Mouse (Mus musculus) frontal cortex, postnatal 10 days (tissue): ENCODE data around the gene Maff.

Source experiments
- DNase-seq, 2 experiments: peaks; one replicate each; pipeline ENCODE4 v3.0.0; 2022; ENCODE audit warnings: low spot score in 2 of 2, mixed read lengths in 1 of 2

Gene Maff

GRCm38 (mm10) chr15:79346051-79346793 is at the start of gene Maff:
Gene Maff, plus strand, starts transcription at chr15:79346621.
- DNase-seq = no peak

GRCm38 (mm10) chr15:79298553-79298952 is 47.9 kb upstream of the Maff start:
- no peak for DNase-seq

DNA sequence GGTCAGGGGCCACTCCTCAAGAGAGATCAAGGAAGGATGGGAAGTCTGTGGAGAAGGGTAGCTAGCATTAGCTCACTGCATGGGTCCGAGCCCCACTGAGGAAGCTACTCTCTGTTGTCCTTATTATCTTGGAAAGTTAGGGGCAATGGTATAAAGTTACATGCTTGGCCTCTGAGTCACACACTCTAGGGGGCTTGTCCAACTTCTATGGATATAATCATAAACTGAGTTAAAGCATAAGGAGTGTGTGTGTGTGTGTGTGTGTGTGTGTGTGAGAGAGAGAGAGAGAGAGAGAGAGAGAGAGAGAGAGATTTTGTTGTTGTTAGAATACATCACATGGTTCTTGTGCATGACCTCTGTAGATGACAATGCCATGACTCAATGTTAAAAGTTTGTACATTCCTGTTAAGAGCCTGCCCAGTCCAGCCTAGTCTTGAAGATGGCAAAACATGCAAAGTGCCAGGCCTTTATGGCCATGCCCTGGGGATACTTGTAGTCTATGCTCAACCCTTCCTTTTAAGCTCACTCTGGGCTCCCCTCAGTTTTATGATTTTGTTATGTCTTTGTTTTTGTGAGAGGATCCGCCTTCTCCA is 46.8 kb upstream of the Maff start:
- DNase-seq = no peak

DNA sequence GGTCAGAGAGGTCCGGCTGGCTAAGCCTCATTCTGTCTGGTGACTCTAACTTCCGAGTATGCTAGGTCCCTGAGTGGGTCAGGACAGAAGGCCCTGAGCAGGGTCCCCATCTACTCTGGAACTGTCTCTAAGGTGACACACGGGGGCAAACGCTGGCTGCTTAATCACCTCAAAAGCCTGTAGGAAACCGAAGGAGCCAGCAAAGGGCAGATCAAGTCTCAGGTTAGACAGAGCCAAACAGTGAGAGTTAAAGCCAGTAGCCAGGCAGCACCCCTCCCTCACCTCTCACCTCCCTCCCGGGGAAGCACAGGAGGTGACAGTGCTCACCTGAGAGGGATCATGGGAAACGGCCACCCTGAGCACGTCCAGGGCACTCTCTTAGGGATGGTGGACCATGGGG is 42.7 kb upstream of the Maff start:
- DNase-seq = no peak

DNA sequence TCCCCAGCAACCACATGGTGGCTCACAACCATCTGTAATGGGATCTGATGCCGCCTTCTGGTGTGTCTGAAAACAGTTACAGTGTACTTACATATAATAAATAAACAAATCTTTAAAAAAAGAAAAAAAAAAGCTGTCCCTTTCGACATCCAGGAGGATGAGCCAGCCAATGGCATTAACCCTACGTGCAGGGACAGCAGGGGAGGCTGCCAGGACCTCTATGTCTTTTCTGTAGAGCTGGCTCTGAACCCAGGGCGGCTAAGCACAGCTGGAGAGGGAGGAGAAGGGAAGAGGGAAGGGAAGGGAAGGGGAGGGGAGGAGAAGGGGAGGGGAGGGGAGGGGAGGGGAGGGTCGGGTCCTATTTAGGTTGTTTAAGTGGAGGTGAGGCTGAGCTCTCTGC is 41.6 kb upstream of the Maff start:
- DNase-seq = no peak

- DNase-seq = no peak
Observed at GRCm38 (mm10) chr15:79306043-79306637, 40.3 kb upstream of the Maff start.

DNA sequence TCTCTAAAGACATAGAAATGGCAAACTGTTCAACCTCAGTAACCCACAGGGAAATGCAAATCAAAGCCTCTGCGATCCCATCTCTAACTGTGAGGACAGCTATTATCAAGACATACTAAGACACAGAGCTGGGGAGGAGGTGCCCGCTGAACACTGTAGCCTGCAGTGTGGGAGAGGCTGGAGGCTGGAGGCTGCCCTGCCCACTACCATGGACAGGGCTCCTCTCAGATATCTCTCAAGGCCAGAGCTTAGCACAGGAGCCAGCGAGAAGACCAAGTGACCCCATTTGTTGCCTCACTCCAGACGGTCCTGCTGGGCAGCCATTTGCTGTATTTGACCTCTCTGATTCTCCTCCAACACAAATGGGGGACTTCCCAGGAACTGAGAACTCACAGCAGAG is 38.6 kb upstream of the Maff start:
- DNase-seq = no peak

DNA sequence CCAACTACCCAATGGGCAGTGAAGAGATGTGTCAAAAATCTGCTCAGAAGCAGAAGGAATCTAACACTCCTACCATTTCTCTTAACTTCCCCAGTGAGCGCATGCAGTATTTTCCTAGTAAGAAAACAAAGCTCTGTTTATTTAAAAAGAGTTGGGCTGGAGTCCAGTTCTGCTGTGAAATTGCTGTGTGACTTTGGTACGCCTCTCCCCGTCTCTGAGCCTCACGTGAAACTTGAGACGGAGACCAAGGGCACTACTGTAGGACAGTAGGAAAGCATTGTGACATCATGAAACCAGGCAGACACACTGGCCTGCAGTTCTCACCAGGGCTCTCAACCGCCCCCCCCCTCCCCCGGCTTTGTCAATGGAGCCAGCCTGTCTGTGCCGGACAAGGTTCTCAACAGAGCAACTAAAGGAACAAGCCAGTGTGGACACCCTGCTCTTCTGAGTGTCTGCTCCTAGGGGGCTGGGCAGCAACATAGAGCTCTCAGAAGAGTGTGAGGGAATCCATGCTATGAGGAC is 32.5 kb upstream of the Maff start:
- no peak for DNase-seq

GRCm38 (mm10) chr15:79321733-79322190 is 24.7 kb upstream of the Maff start:
- no peak for DNase-seq

DNA sequence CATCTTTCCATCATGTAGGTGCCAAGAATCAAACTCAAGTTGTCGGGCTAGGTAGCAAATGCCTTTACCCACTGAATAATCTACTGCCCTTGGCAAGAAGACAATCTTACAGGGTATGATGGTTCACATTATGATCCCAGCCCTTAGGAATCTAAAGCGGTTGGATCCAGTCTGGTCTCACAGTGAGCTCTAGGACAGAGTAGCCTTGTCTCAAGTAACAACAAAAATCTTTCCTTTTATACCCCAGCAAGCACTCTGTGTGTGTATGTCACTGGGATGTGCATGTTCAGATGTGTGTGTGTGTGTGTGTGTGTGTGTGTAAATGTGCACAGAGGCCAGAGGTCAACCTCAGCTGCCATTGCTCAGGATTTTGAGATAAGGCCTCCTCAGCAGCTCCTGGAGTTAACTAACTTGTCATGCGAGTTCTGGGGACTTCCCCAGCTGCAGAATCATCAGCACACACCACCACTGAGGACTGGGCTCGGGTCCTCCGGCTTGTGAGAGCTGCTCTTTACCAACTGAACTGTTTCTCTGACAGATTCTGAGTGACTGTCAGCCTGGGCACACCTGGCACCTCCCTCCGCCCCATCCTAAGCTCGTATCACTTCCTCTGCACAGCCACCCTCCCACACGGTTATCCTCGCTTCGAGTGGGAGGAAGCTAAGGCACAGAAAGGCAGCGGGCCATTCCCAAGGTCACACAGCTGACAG is 24.0 kb upstream of the Maff start:
- DNase-seq = no peak

DNA sequence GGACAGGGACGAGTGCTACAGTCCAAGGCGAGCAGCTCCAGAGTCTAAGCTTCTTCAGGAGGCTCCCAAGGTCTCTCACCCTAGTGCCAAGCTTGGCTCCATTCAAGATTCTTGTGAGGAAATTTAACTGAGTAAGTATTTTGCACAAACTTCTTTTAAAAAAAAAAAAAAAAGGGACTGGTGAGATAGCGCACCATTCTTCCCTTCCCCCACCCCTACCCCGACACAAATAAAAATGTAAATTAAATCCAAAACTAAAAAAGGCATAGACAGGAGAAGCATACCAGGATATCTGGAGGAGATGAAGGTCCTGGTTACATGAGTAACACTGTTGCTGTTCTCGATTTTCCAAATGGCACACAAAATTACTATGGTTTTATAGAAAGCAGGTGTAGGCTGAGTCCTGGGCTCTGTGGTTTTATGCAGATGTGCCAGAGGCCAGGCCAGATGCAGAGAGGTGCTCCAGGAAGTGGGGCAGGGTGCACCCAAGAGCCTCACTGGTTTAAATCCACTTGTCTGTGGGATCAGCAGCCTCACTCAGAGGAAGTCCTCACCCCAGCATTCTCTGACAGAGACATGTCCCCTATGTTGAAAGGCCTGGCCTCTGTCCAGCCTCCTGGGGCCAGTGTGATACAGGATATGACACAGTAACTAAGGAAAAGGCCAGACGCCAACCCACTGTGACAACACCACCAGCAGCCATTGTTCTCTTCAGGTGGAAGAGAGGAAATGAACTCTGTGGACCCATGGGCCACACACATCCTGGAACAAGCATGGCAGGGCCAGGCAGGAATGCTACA is 23.2 kb upstream of the Maff start:
- peak; percentile 42 to 43 for DNase-seq

GRCm38 (mm10) chr15:79323791-79324155 is 22.6 kb upstream of the Maff start:
- DNase-seq = no peak

DNA sequence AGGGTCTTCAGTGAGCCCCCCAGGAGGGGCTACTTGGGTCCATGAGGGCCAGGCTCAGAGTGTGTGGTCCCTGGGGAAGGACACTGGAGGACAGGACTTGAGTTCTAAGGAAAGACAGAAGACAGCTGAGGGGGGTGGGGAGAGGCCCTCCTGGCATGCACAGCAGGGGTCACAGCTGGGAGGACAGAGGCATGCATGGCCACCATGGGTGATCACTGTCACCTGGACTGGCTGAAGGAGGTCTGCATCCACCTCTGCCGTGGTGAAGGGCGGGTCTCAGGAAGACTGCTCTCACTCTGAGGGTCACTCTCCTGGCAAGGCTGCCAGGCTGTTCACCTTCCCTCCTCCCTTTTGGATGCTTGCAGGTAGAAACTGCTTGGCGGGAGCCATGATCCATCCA is 22.0 kb upstream of the Maff start:
- no peak for DNase-seq

- no peak for DNase-seq
Observed at GRCm38 (mm10) chr15:79325742-79326141, 20.7 kb upstream of the Maff start.

DNA sequence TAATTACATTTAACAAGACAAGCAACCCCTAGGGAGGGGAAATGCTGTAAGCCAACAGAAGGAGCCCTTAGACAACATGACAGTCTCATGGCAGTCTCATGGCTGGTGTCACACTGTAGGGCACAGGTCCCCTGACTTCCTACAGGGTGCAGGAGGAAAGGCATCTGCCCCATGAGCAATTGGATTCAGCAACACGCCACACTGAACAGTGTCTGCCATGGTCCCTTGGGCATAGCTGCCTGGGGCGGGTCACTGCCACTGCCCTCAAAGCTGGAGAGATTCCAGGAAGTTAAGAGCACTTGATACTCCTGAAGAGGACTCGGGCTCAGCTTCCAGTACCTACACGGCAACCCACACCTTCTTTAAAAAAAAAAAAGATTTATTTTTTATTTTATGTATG is 20.2 kb upstream of the Maff start:
- no peak for DNase-seq

DNA sequence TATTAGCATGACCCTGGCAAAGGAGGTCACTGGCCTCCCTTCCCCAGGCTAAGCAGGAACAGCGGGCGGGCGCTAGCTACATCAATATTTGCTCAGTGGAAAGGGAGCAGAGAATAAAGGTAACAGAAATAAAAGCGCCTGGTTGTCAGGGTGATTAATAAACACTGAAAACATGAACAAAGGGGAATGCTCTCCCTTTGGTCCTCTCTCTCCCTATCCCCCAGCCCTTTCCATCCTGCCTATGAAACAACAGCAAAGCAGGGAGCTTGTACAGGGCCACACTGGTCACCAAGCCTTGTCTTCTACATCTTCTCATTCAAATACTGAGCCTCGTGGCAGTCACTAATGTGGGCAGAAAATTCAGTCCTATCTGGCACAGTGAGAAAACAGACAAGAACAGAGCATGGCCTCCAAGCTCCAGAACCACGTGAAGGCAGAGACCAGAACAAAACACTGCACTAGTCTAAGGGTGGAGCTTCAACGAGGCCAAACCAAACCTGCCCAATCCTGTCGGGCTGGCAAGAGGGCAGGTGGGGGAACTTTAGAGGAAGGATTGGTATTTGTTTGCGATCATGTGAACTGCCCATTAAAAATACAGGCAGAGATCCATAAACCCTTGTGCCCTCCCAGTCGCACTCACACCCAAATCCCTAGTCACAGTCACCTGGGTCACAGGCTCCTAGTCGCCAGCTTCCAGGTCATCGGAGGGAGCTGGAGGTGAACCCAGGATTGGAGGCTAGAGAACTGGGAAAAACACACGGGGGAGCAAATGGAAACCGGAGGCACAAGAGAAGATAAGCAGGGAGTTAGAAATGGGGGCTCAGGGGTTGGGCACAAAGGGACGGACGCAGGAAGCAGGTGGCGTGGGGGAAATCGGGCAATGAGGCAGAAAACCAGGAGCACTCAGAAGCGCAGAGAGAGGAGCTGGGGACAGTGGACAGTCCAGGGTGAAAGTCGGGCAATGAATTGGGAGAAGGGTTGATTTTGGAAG is 19.2 kb upstream of the Maff start:
- no peak for DNase-seq

GRCm38 (mm10) chr15:79328058-79328938 is 18.1 kb upstream of the Maff start, which contains the start of gene Pla2g6:
Gene Pla2g6, minus strand, starts transcription at chr15:79328390.
- peak; percentile 98 to 99 for DNase-seq

- no peak for DNase-seq
Observed at GRCm38 (mm10) chr15:79328939-79329275, 17.5 kb upstream of the Maff start.

DNA sequence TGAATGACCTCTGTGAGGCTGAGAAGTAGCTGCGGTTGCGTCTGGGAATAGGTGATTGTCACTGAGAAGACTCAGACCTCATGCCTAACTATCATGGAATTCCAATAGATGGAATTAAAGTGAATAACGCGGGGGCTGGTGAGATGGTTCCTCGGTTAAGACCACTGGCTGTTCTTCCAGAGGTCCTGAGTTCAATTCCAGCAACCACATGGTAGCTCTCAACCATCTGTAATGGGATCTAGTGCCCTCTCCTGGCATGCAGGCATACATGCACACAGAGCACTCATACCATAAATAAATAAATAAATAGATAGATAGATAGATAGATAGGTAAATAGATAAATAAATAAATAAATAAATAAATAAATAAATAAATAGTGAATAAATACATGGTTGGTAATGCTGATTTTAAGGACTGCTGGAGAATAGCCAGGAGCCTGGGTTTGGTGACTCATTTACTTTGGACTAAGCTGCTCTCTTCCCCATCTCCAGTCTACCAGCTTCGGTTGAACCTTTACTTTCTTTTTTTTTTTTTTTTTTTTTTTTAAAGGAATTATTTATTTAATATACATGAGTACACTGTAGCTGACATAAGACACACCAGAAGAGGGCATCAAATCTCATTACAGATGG is 17.0 kb upstream of the Maff start:
- DNase-seq = no peak
